Mouse (Mus musculus) layer of hippocampus, postnatal 25 days (tissue): ENCODE data around the gene Tbc1d9. TPM values are rescaled to one million over a fixed set of nuclear protein-coding genes. Genes with fewer than 3 reads are reported as not detected.

ENCODE experiments used
- DNase-seq, 2 experiments: peaks; one replicate each; pipeline ENCODE4 v3.0.0; 2022; ENCODE audit warnings: mixed read lengths in 2 of 2, low spot score in 1 of 2; ENCODE audit errors: extremely low spot score in 1 of 2
- total RNA-seq, 2 experiments: library from RNA; stranded (reverse); gene quantifications; 2 replicates each; pipeline ENCODE4 v1.2.3; 2021

The Tbc1d9 gene
- total RNA-seq, 2 experiments from 2014 or later = 66.7 to 70.1 TPM

- no peak for DNase-seq
Measured at GRCm38 (mm10) chr8:83224754-83225416, 59.7 kb downstream of the Tbc1d9 start.

DNA sequence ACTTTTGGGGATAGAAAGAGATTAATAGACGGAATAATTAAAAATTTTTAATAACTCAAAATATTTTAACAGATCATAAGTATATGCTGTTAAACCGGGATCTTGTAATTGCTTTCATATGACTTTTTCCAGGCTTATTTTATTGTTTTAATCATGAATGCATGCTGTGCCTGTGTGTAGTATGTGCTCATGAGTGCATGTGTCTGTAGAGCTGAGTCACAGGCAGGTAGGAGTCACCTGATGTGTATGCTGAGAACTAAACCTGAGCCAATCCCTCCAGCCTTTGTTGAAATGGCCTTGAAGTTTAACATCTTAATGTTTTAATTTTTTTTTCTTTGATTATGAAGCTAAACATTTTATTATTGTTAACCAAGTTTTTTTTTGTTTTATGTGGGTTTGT is 60.4 kb downstream of the Tbc1d9 start:
- DNase-seq = no peak

GRCm38 (mm10) chr8:83227336-83227735 is 62.2 kb downstream of the Tbc1d9 start:
- DNase-seq = no peak

GRCm38 (mm10) chr8:83233099-83233498 is 67.9 kb downstream of the Tbc1d9 start:
- no peak for DNase-seq

- no peak for DNase-seq
Measured at GRCm38 (mm10) chr8:83239341-83239740, 74.2 kb downstream of the Tbc1d9 start.

GRCm38 (mm10) chr8:83244151-83244550 is 79.0 kb downstream of the Tbc1d9 start:
- no peak for DNase-seq

- no peak for DNase-seq
Measured at GRCm38 (mm10) chr8:83250858-83251257, 85.7 kb downstream of the Tbc1d9 start.

- DNase-seq = no peak
Measured at GRCm38 (mm10) chr8:83251362-83252246, 86.5 kb downstream of the Tbc1d9 start.

DNA sequence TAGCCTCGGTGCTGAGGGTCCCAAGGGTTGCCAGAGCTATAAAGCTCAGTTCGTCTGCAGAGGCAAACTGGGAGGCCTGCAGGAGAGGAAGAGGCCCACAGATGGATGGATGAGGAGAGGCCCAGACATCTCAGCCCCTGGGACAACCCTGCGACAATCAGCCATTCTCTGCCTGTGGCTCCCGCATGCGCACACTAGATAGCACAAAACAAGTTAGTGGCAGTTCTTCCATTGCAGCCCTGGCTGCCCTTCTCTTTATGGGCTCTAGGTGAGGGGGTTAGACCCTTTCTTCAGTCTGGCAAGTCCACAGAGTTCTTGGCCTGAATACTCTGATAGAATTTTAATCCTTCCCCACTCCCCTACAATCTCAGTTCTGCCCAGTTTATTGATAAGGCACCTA is 87.6 kb downstream of the Tbc1d9 start:
- DNase-seq = no peak

GRCm38 (mm10) chr8:83257631-83258030 is 92.5 kb downstream of the Tbc1d9 start:
- no peak for DNase-seq

DNA sequence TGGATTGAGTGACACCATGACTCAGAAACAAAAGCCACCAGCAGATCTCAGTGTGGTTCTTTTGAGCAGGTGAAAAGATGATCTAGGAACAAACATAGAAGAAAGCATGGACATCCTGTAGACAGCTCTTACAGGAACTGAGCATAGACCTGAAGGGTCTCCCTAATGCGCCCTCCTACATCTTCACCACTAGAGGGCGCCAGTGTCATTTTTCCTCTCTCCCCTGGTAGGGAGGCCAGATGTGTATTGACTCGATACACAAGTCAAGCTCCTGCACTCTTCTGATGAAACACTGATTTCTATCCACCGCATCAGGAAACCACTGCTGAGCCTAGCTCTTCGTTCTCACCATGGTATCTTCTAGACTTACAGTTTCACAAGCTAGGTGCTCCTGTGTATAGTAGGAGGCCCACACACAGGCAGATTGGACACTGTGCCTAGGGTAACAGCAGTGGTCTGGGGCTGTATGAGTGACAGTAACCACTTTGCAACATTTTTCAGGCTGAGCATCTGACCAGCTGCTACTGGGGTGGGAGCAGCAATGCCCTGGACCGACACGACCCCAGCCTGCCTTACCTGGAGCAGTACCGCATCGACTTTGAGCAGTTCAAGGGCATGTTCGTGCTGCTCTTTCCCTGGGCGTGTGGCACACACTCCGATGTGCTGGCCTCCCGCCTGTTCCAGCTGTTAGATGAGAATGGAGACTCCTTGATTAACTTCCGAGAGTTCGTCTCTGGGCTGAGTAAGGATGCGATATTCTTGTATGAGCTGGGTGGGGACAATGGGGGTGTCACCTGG is 95.5 kb downstream of the Tbc1d9 start:
- DNase-seq = peak in 1 of 2 experiments; percentile 58

DNA sequence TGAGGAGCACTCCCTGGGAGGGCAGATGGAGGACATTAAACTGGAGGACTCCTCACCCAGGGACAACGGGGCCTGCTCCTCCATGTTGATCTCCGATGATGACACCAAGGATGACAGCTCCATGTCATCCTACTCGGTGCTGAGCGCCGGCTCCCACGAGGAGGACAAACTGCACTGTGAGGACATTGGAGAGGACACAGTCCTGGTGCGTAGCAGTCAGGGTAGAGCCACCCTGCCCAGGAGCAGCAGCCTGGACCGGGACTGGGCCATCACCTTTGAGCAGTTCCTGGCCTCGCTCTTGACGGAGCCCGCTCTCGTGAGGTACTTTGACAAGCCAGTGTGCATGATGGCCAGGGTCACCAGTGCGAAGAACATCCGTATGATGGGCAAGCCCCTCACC is 106.0 kb downstream of the Tbc1d9 start:
- no peak for DNase-seq

DNA sequence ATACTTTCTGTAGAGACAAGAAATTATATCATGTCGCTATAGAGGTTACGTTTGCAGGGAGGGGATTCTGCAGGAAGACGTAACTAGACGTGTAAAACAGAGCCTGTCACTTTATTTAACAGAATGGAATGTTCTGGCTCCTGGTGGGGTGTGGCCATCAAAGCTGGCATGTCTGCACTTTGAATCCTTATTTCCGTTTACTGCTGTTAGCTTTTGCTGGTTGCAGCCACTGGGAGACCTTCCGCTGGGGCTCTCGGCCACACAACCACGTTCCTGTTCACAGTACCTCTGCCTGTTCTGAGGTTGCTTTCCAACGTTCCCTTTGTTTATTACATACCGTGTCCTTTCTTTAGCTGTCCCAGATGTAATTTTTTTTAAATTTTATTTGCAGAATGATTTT is 107.3 kb downstream of the Tbc1d9 start:
- DNase-seq = no peak

- DNase-seq = no peak
Measured at GRCm38 (mm10) chr8:83274470-83274869, 109.3 kb downstream of the Tbc1d9 start.

- DNase-seq = no peak
Measured at GRCm38 (mm10) chr8:83278431-83278830, 113.3 kb downstream of the Tbc1d9 start.

- no peak for DNase-seq
Measured at GRCm38 (mm10) chr8:83285391-83285790, 120.2 kb downstream of the Tbc1d9 start.

- DNase-seq = no peak
Measured at GRCm38 (mm10) chr8:83290176-83290575, 125.0 kb downstream of the Tbc1d9 start, which contains the start of gene Ucp1. Ucp1 (plus strand) TSS chr8:83290352.

DNA sequence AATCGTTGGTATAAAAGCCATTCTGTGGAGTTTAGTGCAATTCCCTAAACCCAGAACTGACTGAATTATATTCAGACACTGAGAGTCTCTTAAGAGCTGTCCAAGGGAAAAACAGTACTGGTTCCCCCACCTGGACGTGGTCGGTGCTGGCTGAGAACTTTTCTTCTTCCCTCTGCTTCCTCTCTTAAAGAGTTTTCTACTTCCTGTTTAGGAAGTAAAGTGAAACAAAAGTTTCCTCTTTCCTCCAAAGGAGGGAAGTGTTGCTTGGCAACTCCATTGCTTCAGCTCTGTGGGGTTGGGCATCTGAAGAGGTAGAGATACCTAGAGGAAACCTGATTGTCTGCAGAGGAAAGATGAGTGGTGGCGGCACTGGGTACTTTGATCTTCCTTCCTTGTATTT is 132.2 kb downstream of the Tbc1d9 start:
- no peak for DNase-seq

DNA sequence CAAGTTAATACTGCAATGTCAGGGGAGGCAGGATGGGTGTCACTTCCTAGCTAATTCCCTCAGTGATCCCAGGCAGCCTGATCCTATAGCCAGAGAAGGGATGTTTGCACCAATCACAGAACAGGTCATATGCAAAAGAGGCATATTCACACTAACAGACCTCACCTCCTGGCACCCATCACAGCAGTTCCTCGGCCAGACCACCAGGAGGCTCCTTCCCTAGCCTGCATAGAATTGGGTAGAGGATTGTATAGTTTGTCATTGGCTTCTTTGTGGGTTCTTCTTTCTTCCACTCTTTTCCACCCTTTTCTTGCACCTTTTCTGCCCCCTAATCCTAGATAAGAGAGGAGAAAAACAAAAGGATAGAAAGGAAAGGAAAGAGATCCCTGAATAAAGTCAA is 135.0 kb downstream of the Tbc1d9 start:
- DNase-seq = no peak

- no peak for DNase-seq
Measured at GRCm38 (mm10) chr8:83304946-83305345, 139.8 kb downstream of the Tbc1d9 start.

DNA sequence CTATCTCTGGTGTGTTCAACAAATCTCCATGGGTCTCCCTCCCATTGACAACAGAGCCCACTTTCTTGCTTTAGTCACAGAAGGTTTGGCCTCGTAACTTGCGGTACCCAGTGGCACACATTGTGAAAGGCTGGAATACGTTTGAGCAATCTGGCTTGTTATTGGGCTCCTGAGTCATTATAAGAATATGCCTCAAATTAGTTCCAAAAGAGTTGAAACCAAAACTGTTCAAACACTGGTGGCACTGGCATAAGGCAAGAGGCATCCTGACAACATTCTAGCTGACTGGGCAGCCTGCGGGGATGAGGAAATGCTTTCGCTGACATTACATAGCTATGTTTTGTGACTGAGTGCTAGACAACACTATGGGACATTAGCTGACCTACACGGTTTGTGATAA is 144.7 kb downstream of the Tbc1d9 start:
- DNase-seq = no peak
